Mouse (Mus musculus) right cerebral cortex, postnatal 14 days (tissue): ENCODE results near the gene Sorcs2.

ENCODE experiments used
- DNase-seq: peaks from one replicate; pipeline ENCODE4 v3.0.0; 2022

Sorcs2 gene

GRCm38 (mm10) chr5:36389731-36390590, 8.0 kb downstream of the Sorcs2 start:
- DNase-seq, result no peak

- DNase-seq, result no peak
Measured at GRCm38 (mm10) chr5:36385062-36385461, 12.9 kb downstream of the Sorcs2 start.

- DNase-seq, result no peak
Measured at GRCm38 (mm10) chr5:36383431-36383830, 14.5 kb downstream of the Sorcs2 start.

GRCm38 (mm10) chr5:36382721-36383120, 15.2 kb downstream of the Sorcs2 start:
- no peak for DNase-seq

GRCm38 (mm10) chr5:36382134-36382693, 15.7 kb downstream of the Sorcs2 start:
- DNase-seq, result no peak

GRCm38 (mm10) chr5:36379938-36380511, 17.9 kb downstream of the Sorcs2 start:
- no peak for DNase-seq

GRCm38 (mm10) chr5:36378370-36378738, 19.6 kb downstream of the Sorcs2 start:
- no peak for DNase-seq

GRCm38 (mm10) chr5:36377456-36378369, 20.2 kb downstream of the Sorcs2 start:
- no peak for DNase-seq

GRCm38 (mm10) chr5:36375886-36376285, 22.1 kb downstream of the Sorcs2 start:
- DNase-seq, result no peak

- no peak for DNase-seq
Measured at GRCm38 (mm10) chr5:36374221-36375050, 23.5 kb downstream of the Sorcs2 start.

- DNase-seq, result no peak
Measured at GRCm38 (mm10) chr5:36373246-36373891, 24.6 kb downstream of the Sorcs2 start.

GRCm38 (mm10) chr5:36371731-36372130, 26.2 kb downstream of the Sorcs2 start:
- no peak for DNase-seq

GRCm38 (mm10) chr5:36369261-36369684, 28.7 kb downstream of the Sorcs2 start:
- DNase-seq, result no peak

GRCm38 (mm10) chr5:36368511-36369135, 29.3 kb downstream of the Sorcs2 start:
- no peak for DNase-seq

- no peak for DNase-seq
Measured at GRCm38 (mm10) chr5:36367911-36368310, 30.0 kb downstream of the Sorcs2 start.

GRCm38 (mm10) chr5:36367181-36367610, 30.7 kb downstream of the Sorcs2 start:
- no peak for DNase-seq

GRCm38 (mm10) chr5:36361749-36362148, 36.2 kb downstream of the Sorcs2 start:
- no peak for DNase-seq

GRCm38 (mm10) chr5:36360343-36360742, 37.6 kb downstream of the Sorcs2 start:
- DNase-seq, result no peak

GRCm38 (mm10) chr5:36359535-36360243, 38.2 kb downstream of the Sorcs2 start:
- no peak for DNase-seq

- DNase-seq, result no peak
Measured at GRCm38 (mm10) chr5:36358161-36358560, 39.8 kb downstream of the Sorcs2 start.
